Mouse (Mus musculus) neural tube, embryonic 14.5 days (tissue): ENCODE data around the gene Mybl2. TPM values are rescaled to one million over a fixed set of nuclear protein-coding genes. Genes with fewer than 3 reads are reported as not detected.

Experiments used
- ATAC-seq: fragments of 200-750 bp; cut with Nextera tagmentation; 2 replicates; pipeline ENCODE4 v1.8.0; 2017; ENCODE audit warnings: low read depth, mild to moderate bottlenecking, moderate TSS enrichment, moderate library complexity
- H3K27ac ChIP-seq: fragments of 300-500 bp; sonication (generic); 2 replicates; pipeline ENCODE4 v1.5.1; 2014; ENCODE audit warnings: low read depth, mild to moderate bottlenecking, control low read depth, low read length, moderate library complexity, mixed read lengths
- H3K27me3 ChIP-seq: fragments of 300-500 bp; sonication (generic); 2 replicates; pipeline ENCODE4 v1.6.1; 2014; ENCODE audit warnings: low read length; ENCODE audit not compliant: control insufficient read depth, insufficient read depth
- H3K36me3 ChIP-seq: fragments of 300-500 bp; sonication (generic); 2 replicates; pipeline ENCODE4 v1.6.1; 2014; ENCODE audit warnings: low read length, mixed read lengths; ENCODE audit not compliant: control insufficient read depth, insufficient read depth
- H3K4me1 ChIP-seq: fragments of 300-500 bp; sonication (generic); 2 replicates; pipeline ENCODE4 v1.6.1; 2014; ENCODE audit warnings: low read length; ENCODE audit not compliant: control insufficient read depth, insufficient read depth
- H3K4me2 ChIP-seq: fragments of 300-500 bp; sonication (generic); 2 replicates; pipeline ENCODE4 v1.6.1; 2014; ENCODE audit warnings: mild to moderate bottlenecking, low read depth, low read length, control low read depth
- H3K4me3 ChIP-seq: fragments of 300-500 bp; sonication (generic); 2 replicates; pipeline ENCODE4 v1.5.1; 2014; ENCODE audit warnings: low read depth, low read length, control low read depth, mixed read lengths
- H3K9ac ChIP-seq: fragments of 300-500 bp; sonication (generic); replicated peaks from 2 replicates; pipeline ENCODE4 v1.6.1; 2014; ENCODE audit warnings: low read depth, mild to moderate bottlenecking, control low read depth, low read length, mixed read lengths
- H3K9me3 ChIP-seq: fragments of 300-500 bp; sonication (generic); 2 replicates; pipeline ENCODE4 v1.6.1; 2016; ENCODE audit warnings: low read length; ENCODE audit not compliant: control insufficient read depth
- WGBS: fragments of 180-500 bp; shearing (Covaris S2); extraction: QIAGEN DNeasy Blood & Tissue Kit; methylation state at CpG from one replicate; pipeline ENCODE4 v1.1.7; 2014; 5-methylcytosine and 5-hydroxymethylcytosine counted together
- polyA plus RNA-seq: library from polyadenylated mRNA; unstranded; fragments of >200 nt; fragmentation: Nextera tagmentation; extraction: Ambion mirVana; gene quantifications from 2 replicates; pipeline ENCODE4 v1.2.1, GENCODE M21; 2014

Gene Mybl2
- polyA plus RNA-seq, 1 experiment from 2014 or later, result 1.7 TPM

DNA sequence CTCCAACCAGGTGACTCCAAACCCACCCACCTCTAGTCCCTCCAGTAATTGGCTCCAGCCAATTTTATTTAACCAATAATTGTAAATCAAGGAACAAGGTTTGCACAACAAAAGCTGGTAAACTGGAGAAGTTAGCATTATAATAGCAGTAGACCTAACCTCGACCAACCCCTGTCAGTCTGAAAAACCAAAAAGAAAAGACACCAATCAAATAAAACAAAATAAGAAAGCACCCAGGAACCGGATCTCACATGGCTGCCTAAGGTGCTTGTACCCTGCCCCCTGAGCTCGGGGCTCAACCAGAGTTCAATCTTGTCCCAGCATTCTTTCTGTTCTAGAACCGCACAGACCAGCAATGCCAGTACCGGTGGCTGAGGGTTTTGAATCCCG is 7.6 kb downstream of the Mybl2 start:
- Histone ChIP-seq H3K4me2 (no peak overlapping the region), H3K27me3 (no peaks in the 10 kb centered on the region), H3K9me3 (no peaks in the 10 kb centered on the region), H3K4me3 (no peak overlapping the region), H3K9ac (no peak overlapping the region), H3K4me1 (no peaks in the 10 kb centered on the region), H3K36me3 (no peaks in the 10 kb centered on the region), H3K27ac (no peak overlapping the region)
- no peak for ATAC-seq
- WGBS, result 57% methylated on average over 6 of the region's 6 CpGs

DNA sequence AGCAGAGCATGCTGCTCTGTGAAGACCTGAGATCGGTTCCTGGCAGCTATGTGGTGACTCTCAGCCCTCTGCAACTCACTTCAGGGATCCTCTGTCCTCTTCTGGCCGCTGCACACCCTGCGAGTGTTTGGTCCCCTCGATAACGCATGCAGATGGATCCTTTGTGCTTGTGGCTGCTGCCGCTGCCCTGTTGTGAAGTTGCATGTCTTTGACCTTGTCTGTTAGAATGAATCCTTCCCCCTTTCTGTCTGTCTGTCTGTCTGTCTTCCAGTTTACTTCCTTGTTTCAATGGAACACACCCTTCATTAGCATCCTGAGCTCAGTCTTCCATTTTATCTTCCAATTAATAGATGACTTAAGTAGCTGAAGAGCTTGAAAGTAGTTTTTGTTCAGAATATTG is 11.8 kb downstream of the Mybl2 start:
- Histone ChIP-seq H3K36me3 (no peaks in the 10 kb centered on the region), H3K4me2 (no peak overlapping the region), H3K4me1 (no peaks in the 10 kb centered on the region), H3K9ac (no peak overlapping the region), H3K27me3 (no peaks in the 10 kb centered on the region), H3K4me3 (no peak overlapping the region), H3K27ac (no peak overlapping the region), H3K9me3 (no peaks in the 10 kb centered on the region)
- WGBS, result 90% methylated on average over 6 of the region's 6 CpGs
- ATAC-seq, result no peak

DNA sequence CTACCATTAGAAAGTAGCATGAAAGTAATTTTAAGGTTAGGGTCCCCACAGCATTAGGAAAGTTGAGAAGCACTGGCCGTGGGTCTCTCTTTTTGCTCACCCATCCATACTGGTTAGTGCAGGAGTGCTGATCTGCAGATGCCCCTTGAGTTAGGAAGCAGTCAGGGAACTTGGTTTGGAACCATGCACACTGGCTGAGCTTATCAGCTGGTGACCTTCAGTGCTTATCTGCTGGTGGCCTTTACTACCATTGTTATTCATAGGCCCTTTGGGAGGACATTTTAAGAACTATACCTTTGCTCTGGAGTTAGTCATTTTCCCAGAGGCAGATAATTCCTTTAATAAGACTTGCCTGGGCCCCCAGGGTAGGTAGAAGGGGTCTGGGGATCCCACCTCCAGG is 12.7 kb downstream of the Mybl2 start:
- H3K27ac ChIP-seq, result no peak overlapping the region
- 90% methylated on average over 1 of the region's 1 CpGs for WGBS
- no peaks in the 10 kb centered on the region for H3K36me3 ChIP-seq
- H3K4me2 ChIP-seq, result no peak overlapping the region
- H3K9me3 ChIP-seq, result no peaks in the 10 kb centered on the region
- H3K4me1 ChIP-seq, result no peaks in the 10 kb centered on the region
- no peak overlapping the region for H3K9ac ChIP-seq
- H3K4me3 ChIP-seq, result no peak overlapping the region
- no peak for ATAC-seq
- no peaks in the 10 kb centered on the region for H3K27me3 ChIP-seq

DNA sequence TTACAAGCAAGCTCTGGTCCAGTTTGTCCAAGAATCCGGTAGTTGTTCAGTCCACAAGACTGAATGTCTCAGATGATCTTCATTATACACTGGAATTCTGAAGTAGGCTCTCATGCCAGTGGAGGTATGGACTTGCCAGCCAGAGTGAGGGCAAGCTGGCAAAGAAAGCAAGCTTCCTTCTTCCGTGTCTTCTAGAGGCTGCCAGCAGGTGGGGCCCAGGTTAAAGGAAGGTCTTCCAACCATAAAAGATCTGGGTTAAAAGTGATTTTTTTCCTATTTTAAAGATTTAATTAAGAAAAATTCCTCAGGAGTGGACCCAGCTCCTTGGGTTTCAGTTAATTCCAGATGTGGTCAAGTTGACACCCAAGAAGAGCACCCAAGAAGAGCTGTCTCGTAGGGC is 15.7 kb downstream of the Mybl2 start:
- no peaks in the 10 kb centered on the region for H3K36me3 ChIP-seq
- 90% methylated on average over 3 of the region's 3 CpGs for WGBS
- H3K4me3 ChIP-seq, result no peak overlapping the region
- no peaks in the 10 kb centered on the region for H3K27me3 ChIP-seq
- H3K4me1 ChIP-seq, result no peaks in the 10 kb centered on the region
- H3K9me3 ChIP-seq, result no peaks in the 10 kb centered on the region
- ATAC-seq, result no peak
- H3K4me2 ChIP-seq, result no peak overlapping the region
- no peak overlapping the region for H3K27ac ChIP-seq
- H3K9ac ChIP-seq, result no peak overlapping the region

DNA sequence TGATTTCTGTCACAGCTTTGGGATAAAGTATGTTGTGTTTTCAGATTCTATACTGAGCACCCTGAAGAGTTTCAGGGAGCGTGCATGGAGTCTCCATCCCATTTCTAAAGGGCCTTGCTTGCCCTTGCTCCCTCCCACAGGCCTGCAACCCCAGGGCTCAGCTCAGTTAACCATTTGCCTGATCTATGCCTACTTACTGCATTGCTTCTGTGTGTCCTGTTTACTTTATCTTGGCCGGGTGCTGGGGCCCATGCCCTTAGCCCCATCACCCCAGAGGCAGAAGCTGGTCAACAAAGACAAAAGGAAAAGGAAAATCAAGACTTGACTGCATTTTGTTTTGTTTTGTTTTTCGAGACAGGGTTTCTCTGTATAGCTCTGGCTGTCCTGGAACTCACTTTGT is 17.1 kb downstream of the Mybl2 start:
- 80% methylated on average over 3 of the region's 3 CpGs for WGBS
- Histone ChIP-seq H3K4me3 (no peak overlapping the region), H3K27me3 (no peaks in the 10 kb centered on the region)

DNA sequence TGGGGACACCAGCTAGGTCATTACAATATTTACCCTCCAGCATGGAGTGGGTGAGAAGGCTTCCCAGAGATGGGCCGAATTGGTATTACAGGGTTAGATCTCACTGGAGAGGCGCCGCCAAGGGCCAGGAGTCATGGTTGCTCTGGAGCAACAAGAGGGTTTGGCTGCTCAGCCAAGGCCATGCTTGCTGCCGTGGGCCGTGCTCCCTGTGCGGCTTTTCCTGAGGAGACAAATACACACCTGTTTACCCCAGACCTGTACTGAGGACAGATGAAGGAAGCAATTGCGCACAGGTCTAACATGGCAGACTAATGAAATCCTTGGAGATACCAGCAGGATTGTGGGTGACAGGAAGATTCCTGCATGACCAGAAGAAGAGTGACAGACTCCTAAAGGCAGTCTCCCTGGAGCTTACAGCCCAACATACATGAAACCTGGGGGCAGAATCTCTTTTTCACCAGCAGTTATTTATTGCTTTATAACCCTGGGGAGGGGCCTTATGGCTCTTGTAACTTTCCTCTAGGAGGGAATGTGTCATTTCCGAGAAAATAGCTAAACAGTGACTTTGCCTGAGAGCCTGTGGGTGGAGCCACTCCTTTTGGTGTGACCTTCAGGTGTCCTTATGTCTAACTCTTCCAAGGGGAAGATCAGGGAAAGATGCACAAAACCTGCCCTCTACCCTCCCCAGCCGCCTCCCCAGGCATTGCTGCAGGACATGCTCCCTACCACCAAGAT is 18.7 kb downstream of the Mybl2 start:
- Histone ChIP-seq H3K27ac (no peak overlapping the region), H3K36me3 (no peaks in the 10 kb centered on the region), H3K4me2 (no peak overlapping the region), H3K9ac (no peak overlapping the region), H3K4me1 (no peaks in the 10 kb centered on the region), H3K9me3 (no peaks in the 10 kb centered on the region), H3K4me3 (no peak overlapping the region), H3K27me3 (no peaks in the 10 kb centered on the region)
- ATAC-seq, result no peak
- 80% methylated on average over 9 of the region's 9 CpGs for WGBS

More for the DNA sequence above, 17.1 kb downstream of the Mybl2 start:
- no peak overlapping the region for H3K9ac ChIP-seq
- no peak overlapping the region for H3K27ac ChIP-seq
- H3K36me3 ChIP-seq, result no peaks in the 10 kb centered on the region
- no peak for ATAC-seq
- no peak overlapping the region for H3K4me2 ChIP-seq
- no peaks in the 10 kb centered on the region for H3K9me3 ChIP-seq
- H3K4me1 ChIP-seq, result no peaks in the 10 kb centered on the region

DNA sequence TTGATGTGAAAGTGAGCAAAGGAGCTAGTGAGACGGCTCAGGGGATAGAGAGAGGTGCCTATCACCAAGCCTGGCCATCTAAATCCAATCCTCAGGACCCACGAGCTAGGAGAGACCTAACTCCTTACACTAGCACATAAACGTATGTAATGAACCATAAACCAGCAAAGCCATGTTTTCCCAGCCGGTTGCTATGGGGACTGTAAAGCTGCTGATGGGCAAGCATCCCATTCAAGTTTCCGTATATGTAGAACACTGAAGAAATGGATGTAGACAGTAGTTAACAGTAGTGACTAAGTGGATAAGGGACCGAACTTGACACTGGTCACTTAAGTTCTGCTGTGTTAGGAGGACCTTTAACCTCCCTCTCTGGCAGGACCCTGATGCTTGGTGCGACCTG is 19.5 kb downstream of the Mybl2 start:
- Histone ChIP-seq H3K4me2 (no peak overlapping the region), H3K4me3 (no peak overlapping the region), H3K27ac (no peak overlapping the region), H3K9me3 (no peaks in the 10 kb centered on the region), H3K9ac (no peak overlapping the region), H3K27me3 (no peaks in the 10 kb centered on the region), H3K4me1 (no peaks in the 10 kb centered on the region), H3K36me3 (no peaks in the 10 kb centered on the region)
- ATAC-seq, result no peak
- 75% methylated on average over 7 of the region's 7 CpGs for WGBS

DNA sequence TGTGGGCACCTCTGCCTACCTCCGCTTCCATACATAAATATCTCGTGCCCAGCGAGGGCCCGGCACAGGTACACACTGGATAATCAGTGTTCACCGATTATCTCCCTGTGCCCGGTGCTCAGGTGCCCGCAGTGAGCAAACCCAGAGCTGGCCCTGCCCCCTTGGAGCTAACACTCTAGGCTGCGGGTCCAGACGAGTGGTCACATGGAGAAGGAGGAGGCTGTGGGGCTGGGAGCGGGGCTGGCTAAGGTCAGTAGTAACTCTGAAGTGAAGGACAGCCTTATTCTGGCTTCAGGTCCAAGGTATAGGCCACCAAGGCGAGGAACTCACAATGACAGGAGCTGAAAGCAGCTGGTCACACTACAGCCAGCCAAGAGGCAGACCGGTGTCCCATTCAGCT is 20.3 kb downstream of the Mybl2 start:
- H3K9me3 ChIP-seq, result no peaks in the 10 kb centered on the region
- no peak overlapping the region for H3K4me2 ChIP-seq
- H3K9ac ChIP-seq, result no peak overlapping the region
- H3K27ac ChIP-seq, result no peak overlapping the region
- H3K4me3 ChIP-seq, result no peak overlapping the region
- H3K27me3 ChIP-seq, result no peaks in the 10 kb centered on the region
- no peaks in the 10 kb centered on the region for H3K36me3 ChIP-seq
- ATAC-seq, result no peak
- H3K4me1 ChIP-seq, result no peaks in the 10 kb centered on the region
- WGBS, result 91% methylated on average over 12 of the region's 12 CpGs

DNA sequence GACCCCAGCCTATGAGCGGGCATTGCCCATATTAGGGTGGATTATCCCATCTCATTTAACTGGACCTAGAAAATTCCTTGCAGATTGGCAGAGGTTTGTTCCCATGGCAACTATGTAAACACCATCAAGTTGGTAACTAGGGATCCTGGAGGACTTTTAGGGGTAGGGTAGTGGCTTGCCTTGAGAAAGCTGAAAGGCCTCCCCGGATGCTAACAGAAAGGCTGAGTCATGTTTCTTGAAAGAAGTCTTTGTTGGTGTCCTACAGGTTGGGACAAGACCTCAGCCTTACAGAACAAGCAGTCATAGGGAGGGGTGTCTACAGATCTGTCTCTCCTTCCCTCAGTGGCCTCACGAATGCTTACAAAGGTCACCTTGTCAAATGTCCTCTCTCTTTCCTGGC is 20.7 kb downstream of the Mybl2 start:
- no peaks in the 10 kb centered on the region for H3K9me3 ChIP-seq
- ATAC-seq, result no peak
- H3K4me3 ChIP-seq, result no peak overlapping the region
- 82% methylated on average over 3 of the region's 3 CpGs for WGBS
- H3K36me3 ChIP-seq, result no peaks in the 10 kb centered on the region
- no peak overlapping the region for H3K9ac ChIP-seq
- H3K4me2 ChIP-seq, result no peak overlapping the region
- no peak overlapping the region for H3K27ac ChIP-seq
- H3K4me1 ChIP-seq, result no peaks in the 10 kb centered on the region
- no peaks in the 10 kb centered on the region for H3K27me3 ChIP-seq
